Mouse (Mus musculus) ES-Bruce4 (cell line): Measurements from ENCODE around the gene Fmnl2. TPM values are rescaled to one million over a fixed set of nuclear protein-coding genes. Genes with fewer than 3 reads are reported as not detected.

Experiments
- H3K27ac ChIP-seq: 2 replicates; pipeline ENCODE4 v1.5.1; 2012; ENCODE audit warnings: low read length, inconsistent platforms; ENCODE audit not compliant: insufficient read depth
- H3K27me3 ChIP-seq: 2 replicates; pipeline ENCODE4 v1.6.1; 2012; ENCODE audit warnings: mild to moderate bottlenecking, low read length, inconsistent platforms; ENCODE audit not compliant: control insufficient read depth, poor library complexity, insufficient read depth, severe bottlenecking
- H3K36me3 ChIP-seq: 2 replicates; pipeline ENCODE4 v1.6.1; 2012; ENCODE audit warnings: inconsistent platforms, mild to moderate bottlenecking, low read length, moderate library complexity; ENCODE audit not compliant: control insufficient read depth, poor library complexity, insufficient read depth, severe bottlenecking
- H3K4me1 ChIP-seq: one replicate; pipeline ENCODE4 v1.8.1; 2011; ENCODE audit warnings: low read length; ENCODE audit not compliant: control insufficient read depth, insufficient read depth
- H3K4me3 ChIP-seq: 2 replicates; pipeline ENCODE4 v1.5.1; 2011; ENCODE audit warnings: low read depth, mild to moderate bottlenecking, low read length
- H3K9ac ChIP-seq: 2 replicates; pipeline ENCODE4 v1.6.1; 2012; ENCODE audit warnings: low read depth, mild to moderate bottlenecking, inconsistent platforms; ENCODE audit not compliant: poor library complexity, severe bottlenecking
- H3K9me3 ChIP-seq: replicated peaks from 2 replicates; pipeline ENCODE4 v1.6.1; 2012; ENCODE audit warnings: mild to moderate bottlenecking, low read length, inconsistent platforms; ENCODE audit not compliant: control insufficient read depth, poor library complexity, insufficient read depth, severe bottlenecking
- CTCF ChIP-seq: IDR thresholded peaks from one replicate; pipeline ENCODE4 v1.8.1; 2011; ENCODE audit warnings: low read depth, low read length
- EP300 ChIP-seq: IDR thresholded peaks from 2 replicates; pipeline ENCODE4 v1.6.1; 2011; ENCODE audit warnings: low read depth, low read length; ENCODE audit not compliant: insufficient read depth
- POLR2A ChIP-seq: IDR thresholded peaks from one replicate; pipeline ENCODE4 v1.8.1; 2011; ENCODE audit warnings: low read length; ENCODE audit not compliant: insufficient read depth
- polyA plus RNA-seq: library from polyadenylated mRNA; stranded (reverse); fragments of >200 nt; gene quantifications from 2 replicates; pipeline ENCODE4 v1.2.4, GENCODE M21; 2011; ENCODE audit warnings: low read depth; ENCODE audit not compliant: missing spikeins, insufficient read depth, insufficient read length

Gene Fmnl2
- polyA plus RNA-seq, 1 experiment, result 55.7 TPM

DNA sequence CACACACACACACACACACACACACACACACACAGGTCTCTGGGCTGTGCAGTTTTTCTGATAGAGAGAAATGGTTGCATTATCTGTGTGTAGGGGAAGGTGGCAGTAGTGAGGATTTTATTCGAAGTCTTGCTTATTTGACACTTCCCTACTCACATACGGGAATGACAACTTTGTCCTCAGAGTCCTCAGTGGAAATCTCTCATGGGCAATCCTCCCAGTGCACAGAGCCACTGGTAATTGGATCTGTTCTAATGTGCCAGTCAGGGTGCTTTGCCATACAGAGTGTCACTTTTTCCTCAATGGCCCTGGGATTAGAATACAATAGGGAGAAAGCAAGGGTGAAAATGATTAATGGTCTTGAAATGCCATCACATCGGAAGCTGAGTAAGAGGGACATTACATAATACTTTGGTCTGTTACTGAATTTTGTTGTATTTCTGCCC, 141.9 kb downstream of the Fmnl2 start:
- no peaks in the 10 kb centered on the region for H3K4me1 ChIP-seq
- H3K9ac ChIP-seq, result no peak overlapping the region
- H3K36me3 ChIP-seq, result no peaks in the 10 kb centered on the region
- TF ChIP-seq POLR2A (no peak), CTCF (no peak), EP300 (no peak)
- no peak overlapping the region for H3K4me3 ChIP-seq
- no peak overlapping the region for H3K27ac ChIP-seq
- no peaks in the 10 kb centered on the region for H3K9me3 ChIP-seq
- no peaks in the 10 kb centered on the region for H3K27me3 ChIP-seq

DNA sequence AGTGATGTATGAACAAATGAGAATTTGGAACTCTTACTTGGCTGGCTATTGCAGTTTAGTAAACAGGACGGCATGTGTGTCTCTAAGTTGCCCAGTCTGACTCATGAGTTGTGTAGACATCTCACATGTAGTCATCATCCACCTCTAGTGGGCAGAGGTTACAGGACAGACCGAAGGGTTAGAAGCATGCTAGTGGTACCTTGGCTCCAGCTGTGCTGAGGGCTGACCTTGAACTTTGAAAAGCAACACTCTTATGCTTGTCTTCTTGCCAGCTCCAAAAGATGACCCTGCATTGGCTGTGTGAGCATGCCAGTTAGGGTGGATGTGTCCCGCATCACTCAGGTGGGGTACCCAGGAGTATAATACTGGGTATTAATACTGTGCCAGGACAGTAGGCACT, 142.8 kb downstream of the Fmnl2 start:
- H3K9ac ChIP-seq, result no peak overlapping the region
- H3K27ac ChIP-seq, result no peak overlapping the region
- no peaks in the 10 kb centered on the region for H3K9me3 ChIP-seq
- H3K27me3 ChIP-seq, result no peaks in the 10 kb centered on the region
- TF ChIP-seq EP300 (no peak), CTCF (no peak), POLR2A (no peak)
- H3K4me1 ChIP-seq, result no peaks in the 10 kb centered on the region
- H3K4me3 ChIP-seq, result no peak overlapping the region
- no peaks in the 10 kb centered on the region for H3K36me3 ChIP-seq

DNA sequence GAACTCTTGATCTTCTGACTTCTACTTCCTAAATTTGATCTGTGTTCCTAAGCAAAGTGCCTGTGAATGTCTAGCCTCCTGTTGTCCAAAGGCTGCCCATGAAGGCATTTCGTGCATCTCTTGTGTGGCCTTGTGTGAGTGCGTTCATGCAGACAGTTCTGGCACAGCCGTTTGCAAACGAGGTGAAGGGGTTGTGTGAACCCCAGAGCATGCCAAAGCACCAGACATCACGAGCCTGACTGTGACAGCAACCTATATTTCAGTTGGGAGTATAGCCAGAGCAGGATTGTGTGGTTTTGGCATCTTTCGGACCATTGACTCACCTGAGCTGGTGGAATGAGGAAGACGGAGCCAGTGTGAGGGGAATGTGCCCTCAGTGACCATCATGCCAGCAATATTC, 148.5 kb downstream of the Fmnl2 start:
- TF ChIP-seq POLR2A (no peak), EP300 (no peak), CTCF (no peak)
- Histone ChIP-seq H3K9ac (no peak overlapping the region), H3K4me3 (no peak overlapping the region), H3K27me3 (no peaks in the 10 kb centered on the region), H3K27ac (no peak overlapping the region), H3K9me3 (no peaks in the 10 kb centered on the region), H3K36me3 (no peaks in the 10 kb centered on the region), H3K4me1 (no peaks in the 10 kb centered on the region)

DNA sequence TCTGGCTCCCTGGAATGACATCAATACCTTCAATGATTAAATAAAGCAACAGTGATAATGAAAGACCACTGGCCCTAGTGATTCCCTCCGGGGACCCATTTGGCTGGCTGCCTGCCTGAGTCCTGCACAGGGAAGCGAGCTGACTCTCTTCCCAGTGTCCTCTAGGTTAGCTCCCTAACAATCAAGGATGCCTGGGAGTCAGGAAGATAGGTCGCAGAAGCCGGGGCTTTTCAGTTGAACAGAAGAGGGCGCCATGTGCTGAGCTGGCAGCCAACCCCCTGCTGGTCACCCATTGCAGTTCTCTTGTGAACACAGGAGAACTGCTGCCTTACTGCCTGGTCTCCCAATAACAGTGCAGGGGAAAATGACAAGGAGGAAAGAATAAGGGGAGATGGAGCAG, 149.5 kb downstream of the Fmnl2 start:
- TF ChIP-seq CTCF, result peak; percentile 75
- no peak for TF ChIP-seq POLR2A
- Histone ChIP-seq H3K4me3 (no peak overlapping the region), H3K27me3 (no peaks in the 10 kb centered on the region), H3K9me3 (no peaks in the 10 kb centered on the region), H3K27ac (no peak overlapping the region), H3K9ac (no peak overlapping the region), H3K36me3 (no peaks in the 10 kb centered on the region), H3K4me1 (no peaks in the 10 kb centered on the region)

DNA sequence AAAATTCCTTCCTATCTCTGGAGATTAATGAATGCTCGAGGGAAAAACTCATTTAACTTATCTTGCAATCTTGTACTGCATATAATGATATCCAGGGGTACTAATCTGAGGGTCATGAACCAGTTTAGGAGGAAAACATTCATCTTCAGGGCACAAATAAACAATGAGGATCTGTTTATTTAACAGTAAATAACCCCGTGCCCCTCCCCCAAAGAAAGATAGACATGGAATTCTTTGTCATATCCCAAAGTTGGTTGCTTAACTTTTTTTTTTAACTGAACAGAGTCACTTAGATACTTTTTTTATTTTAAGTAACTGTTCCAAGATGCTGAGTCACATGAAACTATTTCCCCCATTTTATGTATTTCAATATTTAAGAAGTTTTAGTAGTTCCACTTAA, 155.4 kb downstream of the Fmnl2 start:
- no peak for TF ChIP-seq CTCF
- no peak for TF ChIP-seq POLR2A
- no peak for TF ChIP-seq EP300
- no peaks in the 10 kb centered on the region for H3K27me3 ChIP-seq
- H3K4me3 ChIP-seq, result no peak overlapping the region
- no peak overlapping the region for H3K9ac ChIP-seq
- H3K36me3 ChIP-seq, result no peaks in the 10 kb centered on the region
- H3K27ac ChIP-seq, result no peak overlapping the region
- no peaks in the 10 kb centered on the region for H3K4me1 ChIP-seq
- no peaks in the 10 kb centered on the region for H3K9me3 ChIP-seq

DNA sequence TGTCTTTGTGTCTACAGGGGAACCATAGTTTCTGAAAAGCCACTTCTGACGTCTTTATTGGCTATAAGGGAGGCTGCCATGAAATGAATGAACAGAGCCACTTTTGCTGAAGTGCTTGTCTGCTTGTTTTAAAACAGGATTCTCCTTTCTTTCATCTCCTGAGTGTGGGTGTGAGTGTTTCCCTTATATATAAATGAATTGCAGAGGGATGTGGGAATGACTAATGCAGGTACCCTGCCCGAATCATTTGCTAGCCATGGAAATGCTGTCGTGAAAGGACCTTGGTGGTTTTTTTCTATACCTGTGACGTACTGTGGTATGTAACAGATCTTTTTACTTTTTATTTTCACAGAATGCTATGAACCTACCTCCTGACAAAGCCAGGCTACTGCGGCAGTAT, 156.8 kb downstream of the Fmnl2 start:
- Histone ChIP-seq H3K9me3 (no peaks in the 10 kb centered on the region), H3K27ac (no peak overlapping the region), H3K9ac (no peak overlapping the region), H3K36me3 (no peaks in the 10 kb centered on the region), H3K4me1 (no peaks in the 10 kb centered on the region), H3K4me3 (no peak overlapping the region), H3K27me3 (no peaks in the 10 kb centered on the region)
- TF ChIP-seq POLR2A (no peak), CTCF (no peak), EP300 (no peak)
